Mouse (Mus musculus) frontal cortex, adult (tissue): Measurements from ENCODE around the gene Ptges.
A peak's percentile ranks its signal among the peaks of the same experiment; 100 is the strongest.

Experiments used
- ATAC-seq: cut with Nextera tagmentation; 2 replicates; pipeline ENCODE4 v1.9.2; 2017; ENCODE audit warnings: mild to moderate bottlenecking, moderate library complexity, mixed read lengths; ENCODE audit not compliant: low TSS enrichment

The Ptges gene

GRCm38 (mm10) chr2:30901646-30902160 is 28.0 kb downstream of the Ptges start:
- ATAC-seq: no peak

DNA sequence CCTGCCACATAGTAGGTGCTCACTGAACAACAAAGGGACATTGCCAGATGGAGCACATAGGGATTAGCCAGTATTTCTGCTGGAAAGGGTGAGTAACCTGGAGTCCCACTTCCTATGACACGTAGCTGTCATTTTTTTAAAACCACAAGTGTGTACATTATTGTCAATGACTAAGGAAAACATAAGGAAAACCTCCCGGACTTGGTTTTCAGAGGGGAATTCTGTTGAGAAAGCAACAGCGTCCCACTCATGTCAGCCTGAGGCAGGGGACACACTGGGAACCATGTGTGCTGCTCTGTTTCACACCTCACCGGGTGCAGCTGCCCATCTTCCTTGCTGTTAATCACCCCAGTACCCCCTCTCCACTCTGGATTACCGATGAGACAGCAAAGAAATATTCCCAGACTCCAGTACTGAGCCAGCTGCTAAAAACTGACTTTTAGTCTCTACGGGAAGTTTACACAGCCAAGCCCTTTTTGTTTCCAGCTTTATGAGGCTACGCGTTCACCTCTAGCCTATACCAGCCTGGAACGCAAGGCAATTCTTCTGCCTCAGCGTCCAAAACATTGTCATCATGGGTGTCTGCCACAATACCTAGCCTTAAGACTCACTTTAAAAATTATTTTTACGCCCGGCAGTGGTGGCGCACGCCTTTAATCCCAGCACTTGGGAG is 30.1 kb downstream of the Ptges start:
- no peak for ATAC-seq

GRCm38 (mm10) chr2:30897291-30897690 is 32.4 kb downstream of the Ptges start:
- no peak for ATAC-seq

GRCm38 (mm10) chr2:30893946-30894345 is 35.7 kb downstream of the Ptges start:
- no peak for ATAC-seq

DNA sequence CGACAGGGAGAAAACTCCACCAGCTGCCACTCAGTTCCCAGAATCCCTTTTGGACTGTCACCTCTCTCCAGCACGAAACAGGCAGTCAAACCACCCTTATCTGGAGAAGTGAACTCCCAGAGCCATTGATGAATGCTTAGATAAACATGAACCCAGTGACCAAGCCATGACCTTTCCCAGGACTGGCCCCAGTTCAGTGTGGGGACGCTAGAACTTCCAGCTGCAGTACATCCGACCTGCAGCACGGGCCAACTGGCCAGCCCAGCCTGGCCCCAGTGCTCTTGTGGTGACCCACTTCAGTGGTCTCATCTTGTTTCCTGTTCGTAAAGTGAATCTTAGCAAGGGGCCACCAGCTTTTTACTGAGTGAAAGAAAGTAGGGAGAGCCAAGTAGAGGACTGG is 36.3 kb downstream of the Ptges start:
- no peak for ATAC-seq

DNA sequence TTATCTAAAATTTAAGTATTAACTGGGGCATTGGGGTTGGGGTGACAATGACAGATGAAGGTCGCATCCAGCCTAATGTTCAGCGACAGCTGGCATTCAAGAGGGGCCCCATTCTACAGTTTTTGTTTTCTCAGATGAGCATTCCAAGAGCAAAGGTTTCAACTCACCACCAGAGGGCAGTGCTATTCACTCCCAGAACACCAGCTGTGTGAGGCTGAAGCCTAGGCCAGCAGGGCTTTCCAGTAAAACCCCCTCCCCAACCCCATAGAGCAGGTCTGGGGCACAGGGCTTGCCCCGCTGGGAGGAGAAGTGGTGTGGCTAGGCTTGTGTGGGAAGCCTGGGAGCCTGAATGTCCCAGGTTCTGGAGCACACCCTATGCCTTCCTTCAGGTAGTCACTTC is 38.7 kb downstream of the Ptges start:
- ATAC-seq: peak; percentile 70; the same call in 1 of the 2 replicates

DNA sequence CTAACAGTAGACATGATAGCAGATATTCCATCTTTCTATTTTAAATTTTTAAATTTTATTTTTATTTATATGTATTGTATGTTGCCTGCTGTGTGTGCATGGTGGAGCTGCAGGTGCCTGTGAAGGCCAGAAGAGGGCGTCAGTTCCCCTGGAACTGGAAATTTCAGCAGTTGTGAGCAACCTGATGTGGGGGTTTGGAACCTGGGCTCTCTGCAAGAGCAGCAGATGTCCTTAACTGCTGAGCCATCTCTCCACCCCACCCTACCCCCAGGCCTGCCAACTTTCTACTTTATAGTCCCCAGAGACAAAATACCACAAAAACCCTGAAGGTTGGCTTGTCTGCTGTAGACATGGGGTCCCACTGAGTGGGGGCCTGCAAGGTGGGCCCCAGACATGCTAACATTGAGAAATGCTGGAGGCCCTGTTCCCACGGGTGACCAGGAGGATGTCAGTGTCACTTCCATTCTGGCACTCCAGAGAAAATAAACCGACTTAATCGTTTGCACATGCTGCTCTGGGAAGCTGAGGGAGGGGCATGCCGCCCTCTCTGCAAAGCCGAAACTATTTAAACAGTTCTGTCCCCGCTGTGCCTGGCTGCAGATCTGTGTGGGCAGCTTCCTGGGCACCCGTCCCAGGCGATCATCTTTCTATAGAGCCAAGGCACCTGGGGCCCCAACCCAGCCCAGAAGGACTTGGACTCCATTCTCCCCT is 44.1 kb downstream of the Ptges start:
- peak; percentile 93 for ATAC-seq

GRCm38 (mm10) chr2:30884852-30885373 is 44.8 kb downstream of the Ptges start:
- ATAC-seq: no peak

- no peak for ATAC-seq
Measured at GRCm38 (mm10) chr2:30881215-30881614, 48.4 kb downstream of the Ptges start.

DNA sequence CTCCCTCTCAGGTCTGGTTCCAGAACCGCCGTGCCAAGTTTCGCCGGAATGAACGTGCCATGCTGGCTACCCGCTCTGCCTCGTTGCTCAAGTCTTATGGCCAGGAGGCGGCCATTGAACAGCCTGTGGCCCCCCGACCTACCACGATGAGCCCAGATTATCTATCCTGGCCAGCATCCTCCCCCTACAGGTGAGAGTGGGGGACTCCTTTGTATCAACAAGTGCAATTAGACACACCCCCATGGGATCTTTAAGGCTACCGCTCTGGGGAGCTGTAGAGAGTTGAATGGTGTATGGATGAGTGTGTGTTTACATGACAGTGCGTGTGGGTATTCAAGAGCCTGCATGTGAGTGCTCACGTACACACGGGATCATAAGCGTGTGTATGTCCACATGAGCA is 50.2 kb downstream of the Ptges start:
- ATAC-seq: no peak

- ATAC-seq: no peak
Measured at GRCm38 (mm10) chr2:30875621-30876432, 53.8 kb downstream of the Ptges start.

DNA sequence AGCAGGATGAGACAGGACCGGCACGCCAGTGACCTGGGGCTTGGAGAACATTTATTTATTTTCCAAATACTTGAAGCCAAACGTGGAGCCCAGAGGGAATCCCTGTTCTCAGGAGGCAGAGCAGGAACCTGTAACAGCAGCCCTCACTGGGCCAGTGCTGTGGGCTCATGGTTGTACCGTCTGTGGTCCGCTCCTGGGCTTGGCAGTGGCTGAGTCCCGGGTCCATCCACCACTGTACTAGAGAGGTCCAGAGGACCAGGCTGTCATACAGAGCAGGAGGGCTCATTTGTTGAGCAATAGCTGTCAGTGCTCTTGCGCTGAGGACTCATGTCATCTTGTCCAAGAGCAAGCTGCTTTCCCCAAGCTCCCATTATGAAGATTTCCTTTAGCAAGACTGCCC is 54.6 kb downstream of the Ptges start:
- no peak for ATAC-seq

DNA sequence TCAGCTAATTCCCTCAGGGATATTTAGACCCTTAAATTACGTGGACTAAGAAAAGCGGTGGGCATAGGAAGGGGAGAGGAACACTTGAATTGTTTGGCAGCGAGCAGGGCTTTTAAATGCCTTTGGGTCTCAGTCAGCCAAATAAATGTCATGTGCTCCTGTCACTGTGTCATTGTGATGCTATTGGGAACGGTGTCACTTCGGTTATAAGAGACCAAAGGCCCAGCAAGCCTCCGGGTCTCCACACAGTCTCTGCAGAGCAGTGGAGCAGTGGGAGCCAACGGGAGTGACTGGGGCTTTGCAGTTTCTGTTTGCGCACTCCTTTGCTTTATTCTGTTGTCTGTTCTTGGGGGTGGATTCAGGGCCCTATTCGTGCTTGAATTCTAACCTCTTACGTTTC is 55.2 kb downstream of the Ptges start:
- no peak for ATAC-seq

DNA sequence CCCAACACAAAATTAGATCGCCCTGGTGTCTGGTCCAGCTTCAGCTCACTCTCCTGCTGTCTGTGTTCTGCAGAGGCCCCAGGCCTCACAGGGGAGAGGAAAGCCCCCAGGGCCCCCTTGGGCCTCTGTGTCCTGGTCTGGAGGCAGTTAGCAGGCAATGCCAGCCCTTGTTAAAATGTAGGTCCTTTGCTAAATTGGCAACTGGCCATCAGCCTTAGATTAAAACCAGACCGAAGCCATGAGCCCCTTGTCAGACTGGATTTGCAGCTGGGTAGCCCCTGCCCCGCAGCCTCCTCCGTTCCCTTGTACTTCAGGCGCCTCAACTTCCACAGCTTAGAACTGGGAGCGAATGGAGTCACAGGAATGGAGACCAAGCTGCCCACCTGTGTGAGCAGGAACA is 57.0 kb downstream of the Ptges start:
- ATAC-seq: no peak

GRCm38 (mm10) chr2:30870863-30871262 is 58.8 kb downstream of the Ptges start:
- ATAC-seq: no peak

GRCm38 (mm10) chr2:30865426-30865825 is 64.2 kb downstream of the Ptges start:
- no peak for ATAC-seq

DNA sequence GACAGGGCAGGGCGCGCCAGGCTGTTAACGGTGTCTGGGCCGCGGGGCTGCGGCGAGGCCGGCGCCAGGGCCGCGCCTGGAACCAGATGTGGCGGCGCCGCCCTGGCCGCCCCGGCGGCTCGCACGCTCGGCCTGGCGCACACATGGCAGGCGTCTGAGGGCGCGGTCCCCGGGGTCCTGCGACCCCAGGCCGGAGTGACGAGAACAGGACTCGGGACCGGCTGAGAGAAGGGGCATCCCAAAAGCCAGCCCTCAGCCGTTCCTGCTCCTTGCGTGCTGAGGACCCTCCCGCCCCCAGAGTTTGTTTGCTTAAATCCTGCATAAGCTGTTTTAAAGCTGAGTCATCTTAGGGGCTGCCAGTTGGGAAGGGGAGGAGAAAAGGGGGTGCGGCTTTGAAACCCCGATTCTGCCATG is 64.7 kb downstream of the Ptges start:
- no peak for ATAC-seq

DNA sequence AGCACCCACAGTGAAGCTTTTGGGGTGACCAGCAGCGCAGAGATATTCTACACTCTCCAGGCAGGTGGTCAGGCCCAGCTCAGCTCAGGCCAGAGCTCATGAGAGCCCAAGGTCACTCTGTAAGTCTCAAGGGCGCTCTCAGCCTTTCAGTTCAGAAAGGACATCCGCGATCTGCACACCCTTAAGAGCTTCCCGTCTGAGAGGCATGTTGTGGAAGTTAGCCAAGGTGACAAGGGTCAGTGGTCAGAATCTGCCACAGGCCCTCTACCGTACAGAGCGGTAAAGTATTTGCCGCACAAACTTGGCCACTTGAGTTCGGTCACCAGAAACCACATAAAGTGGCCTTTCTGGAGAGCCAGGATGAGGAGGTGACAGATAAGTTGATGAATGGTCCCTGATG is 66.1 kb downstream of the Ptges start:
- ATAC-seq: no peak

GRCm38 (mm10) chr2:30862081-30862480 is 67.6 kb downstream of the Ptges start:
- ATAC-seq: no peak

DNA sequence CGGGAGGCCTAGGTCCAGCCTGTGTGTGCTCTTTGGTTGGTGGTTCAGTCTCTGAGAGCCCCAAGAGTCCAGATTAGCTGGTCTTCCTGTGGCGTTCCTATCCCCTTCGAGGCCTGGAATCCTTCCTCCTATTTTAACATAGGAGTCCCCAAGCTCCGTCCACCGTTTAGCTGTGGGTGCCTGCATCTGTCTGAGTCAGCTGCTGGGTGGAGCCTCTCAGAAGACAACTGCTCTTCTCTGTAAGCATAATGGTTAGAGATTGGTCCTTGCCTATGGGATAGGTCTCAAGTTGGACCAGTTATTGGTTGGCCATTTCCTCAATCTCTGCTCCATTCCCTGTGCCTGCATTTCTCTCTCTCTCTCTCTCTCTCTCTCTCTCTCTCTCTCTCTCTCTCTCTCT is 69.9 kb downstream of the Ptges start:
- no peak for ATAC-seq

DNA sequence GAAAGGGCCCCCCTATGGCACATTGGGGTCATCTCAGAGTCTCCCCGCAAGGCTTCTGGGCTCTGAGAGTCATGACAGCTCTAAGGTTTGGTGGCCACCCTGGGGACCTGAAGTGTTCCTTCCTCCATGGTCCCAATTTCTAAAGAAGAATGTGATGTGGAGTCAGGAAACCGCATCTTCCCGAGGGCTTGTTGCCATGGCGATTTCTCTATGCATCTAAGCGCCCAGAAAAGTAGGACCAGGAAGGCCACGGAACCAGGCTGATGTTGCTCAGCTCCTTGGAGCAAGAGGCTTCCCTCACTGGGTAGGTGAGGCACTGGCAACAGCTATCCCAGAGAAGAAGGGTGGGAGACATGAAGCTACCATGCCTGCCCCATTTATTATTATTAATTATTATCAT is 72.6 kb downstream of the Ptges start:
- ATAC-seq: 0 out of 2 replicates have a peak, but pooled peaks have one; percentile 41

- ATAC-seq: no peak
Measured at GRCm38 (mm10) chr2:30852771-30853313, 76.8 kb downstream of the Ptges start.
